Mouse (Mus musculus) heart, embryonic 14.5 days (tissue): Measurements from ENCODE around the gene Wnt16. TPM values are rescaled to one million over a fixed set of nuclear protein-coding genes. Genes with fewer than 3 reads are reported as not detected.

ENCODE experiments used
- ATAC-seq: fragments of 200-750 bp; cut with Nextera tagmentation; 2 replicates; pipeline ENCODE4 v1.8.0; 2017; ENCODE audit warnings: low read depth, moderate TSS enrichment; ENCODE audit not compliant: insufficient number of reproducible peaks, insufficient read depth, low FRiP score
- H3K27ac ChIP-seq, 2 experiments: fragments of 200-500 bp in 1 of 2; fragments of 300-500 bp in 1 of 2; sonication (generic) in 1 of 2; replicated peaks in 1 of 2; 2 replicates each; pipeline ENCODE4 v1.5.1; 2012 to 2014; ENCODE audit warnings: low read depth in 2 of 2, low read length in 2 of 2, control low read depth in 1 of 2, mild to moderate bottlenecking in 1 of 2, mixed read lengths in 1 of 2; ENCODE audit not compliant: control insufficient read depth in 1 of 2, insufficient read depth in 1 of 2
- H3K27me3 ChIP-seq: fragments of 300-500 bp; sonication (generic); 2 replicates; pipeline ENCODE4 v1.6.1; 2014; ENCODE audit warnings: mild to moderate bottlenecking, low read length, control low read depth; ENCODE audit not compliant: control insufficient read depth, insufficient read depth
- H3K36me3 ChIP-seq: fragments of 300-500 bp; sonication (generic); 2 replicates; pipeline ENCODE4 v1.6.1; 2014; ENCODE audit warnings: mild to moderate bottlenecking, control low read depth, low read length, mixed read lengths; ENCODE audit not compliant: control insufficient read depth, insufficient read depth
- H3K4me1 ChIP-seq, 2 experiments: fragments of 200-500 bp in 1 of 2; fragments of 300-500 bp in 1 of 2; sonication (generic) in 1 of 2; 2 replicates each; pipeline ENCODE4 v1.6.1; 2012 to 2014; ENCODE audit warnings: low read length in 2 of 2, control low read depth in 1 of 2, mixed read lengths in 1 of 2; ENCODE audit not compliant: control insufficient read depth in 2 of 2, insufficient read depth in 2 of 2
- H3K4me2 ChIP-seq: fragments of 300-500 bp; sonication (generic); 2 replicates; pipeline ENCODE4 v1.6.1; 2014; ENCODE audit warnings: mild to moderate bottlenecking, low read length
- H3K4me3 ChIP-seq, 2 experiments: fragments of 200-500 bp in 1 of 2; fragments of 300-500 bp in 1 of 2; sonication (generic) in 1 of 2; 2 replicates each; pipeline ENCODE4 v1.5.1; 2012 to 2014; ENCODE audit warnings: low read length in 2 of 2, mild to moderate bottlenecking in 2 of 2, control low read depth in 1 of 2, low read depth in 1 of 2, moderate library complexity in 1 of 2; ENCODE audit not compliant: control insufficient read depth in 1 of 2, insufficient read depth in 1 of 2
- H3K9ac ChIP-seq: fragments of 300-500 bp; sonication (generic); 2 replicates; pipeline ENCODE4 v1.6.1; 2014; ENCODE audit warnings: mild to moderate bottlenecking, low read length
- H3K9me3 ChIP-seq: fragments of 300-500 bp; sonication (generic); 2 replicates; pipeline ENCODE4 v1.6.1; 2016; ENCODE audit warnings: low read length, control low read depth; ENCODE audit not compliant: control insufficient read depth
- whole genome bisulfite sequencing: fragments of 180-500 bp; shearing (Covaris S2); extraction: QIAGEN DNeasy Blood & Tissue Kit; methylation state at CpG from one replicate; pipeline ENCODE4 v1.1.7; 2014; 5-methylcytosine and 5-hydroxymethylcytosine counted together
- polyA plus RNA-seq: library from polyadenylated mRNA; unstranded; fragments of >200 nt; fragmentation: Nextera tagmentation; extraction: Ambion mirVana; gene quantifications from 2 replicates; pipeline ENCODE4 v1.2.1, GENCODE M21; 2014

Gene Wnt16
- polyA plus RNA-seq, 1 experiment from 2014 or later, result 2.4 TPM

GRCm38 (mm10) chr6:22289461-22290021, 1.5 kb downstream of the Wnt16 start:
- Histone ChIP-seq H3K36me3 (no peaks in the 10 kb centered on the region), H3K4me2 (peak overlapping the region; percentile 83), H3K9me3 (no peaks in the 10 kb centered on the region), H3K27ac (no peak overlapping the region), H3K4me3 (peak overlapping the region; percentile 45 to 52), H3K4me1 (peaks cover 12 to 13% of the 10 kb centered on the region in 2 experiments; a peak in 3 of 4 replicates), H3K27me3 (peaks cover 47% of the 10 kb centered on the region), H3K9ac (peak overlapping the region; percentile 58)
- 5% methylated on average over 21 of the region's 21 CpGs for WGBS
- ATAC-seq, result no peak

- peaks cover 47% of the 10 kb centered on the region for H3K27me3 ChIP-seq
- peaks cover 12 to 13% of the 10 kb centered on the region in 2 experiments; a peak in 3 of 4 replicates for H3K4me1 ChIP-seq
- ATAC-seq, result no peak
- H3K36me3 ChIP-seq, result no peaks in the 10 kb centered on the region
- no peak overlapping the region for H3K4me2 ChIP-seq
- 83% methylated on average over 8 of the region's 8 CpGs for WGBS
- no peaks in the 10 kb centered on the region for H3K9me3 ChIP-seq
- H3K9ac ChIP-seq, result no peak overlapping the region
- no peak overlapping the region for H3K27ac ChIP-seq
- no peak overlapping the region for H3K4me3 ChIP-seq
Measured at GRCm38 (mm10) chr6:22290790-22291189, 2.8 kb downstream of the Wnt16 start.

GRCm38 (mm10) chr6:22292056-22292455, 4.0 kb downstream of the Wnt16 start:
- WGBS, result 32% methylated on average over 4 of the region's 4 CpGs
- ATAC-seq, result no peak
- H3K9ac ChIP-seq, result no peak overlapping the region

GRCm38 (mm10) chr6:22293922-22294321, 5.9 kb downstream of the Wnt16 start:
- H3K27ac ChIP-seq, result no peak overlapping the region
- 57% methylated on average over 3 of the region's 3 CpGs for WGBS
- H3K9me3 ChIP-seq, result no peaks in the 10 kb centered on the region
- H3K4me3 ChIP-seq, result no peak overlapping the region
- no peak overlapping the region for H3K4me2 ChIP-seq
- no peak for ATAC-seq
- no peaks in the 10 kb centered on the region for H3K36me3 ChIP-seq
- no peak overlapping the region for H3K9ac ChIP-seq
- peaks cover 6 to 9% of the 10 kb centered on the region in 2 experiments; a peak in 3 of 4 replicates for H3K4me1 ChIP-seq
- peaks cover 20% of the 10 kb centered on the region for H3K27me3 ChIP-seq

More at GRCm38 (mm10) chr6:22292056-22292455, 4.0 kb downstream of the Wnt16 start:
- Histone ChIP-seq H3K27me3 (peaks cover 38% of the 10 kb centered on the region), H3K9me3 (no peaks in the 10 kb centered on the region), H3K36me3 (no peaks in the 10 kb centered on the region), H3K4me1 (peaks cover 12 to 13% of the 10 kb centered on the region in 2 experiments; a peak in 3 of 4 replicates), H3K4me2 (no peak overlapping the region), H3K27ac (no peak overlapping the region), H3K4me3 (no peak overlapping the region)

DNA sequence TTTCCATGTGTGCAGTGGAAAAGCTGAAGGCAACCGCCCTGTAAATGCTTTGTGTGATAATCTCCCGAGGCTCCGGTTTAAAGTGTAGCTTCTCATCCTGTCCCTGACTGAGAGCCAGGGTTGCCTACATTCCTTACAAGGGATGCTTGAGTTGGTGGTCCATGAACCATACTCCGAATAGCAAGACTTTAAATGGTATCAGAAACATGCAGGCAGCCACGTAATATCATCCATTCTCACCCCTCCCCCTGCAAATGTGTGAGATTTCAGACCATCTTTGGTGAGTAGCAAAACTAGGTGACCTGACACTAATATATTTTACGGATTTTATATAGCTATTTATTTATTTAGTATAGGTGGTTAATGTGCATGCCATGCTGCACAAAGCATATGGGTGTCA, 9.0 kb downstream of the Wnt16 start:
- no peaks in the 10 kb centered on the region for H3K36me3 ChIP-seq
- H3K4me2 ChIP-seq, result no peak overlapping the region
- WGBS, result 68% methylated on average over 6 of the region's 6 CpGs
- H3K9me3 ChIP-seq, result no peaks in the 10 kb centered on the region
- no peak overlapping the region for H3K27ac ChIP-seq
- H3K27me3 ChIP-seq, result no peaks in the 10 kb centered on the region
- H3K4me3 ChIP-seq, result no peak overlapping the region
- no peaks in the 10 kb centered on the region for H3K4me1 ChIP-seq
- H3K9ac ChIP-seq, result no peak overlapping the region
- ATAC-seq, result no peak

DNA sequence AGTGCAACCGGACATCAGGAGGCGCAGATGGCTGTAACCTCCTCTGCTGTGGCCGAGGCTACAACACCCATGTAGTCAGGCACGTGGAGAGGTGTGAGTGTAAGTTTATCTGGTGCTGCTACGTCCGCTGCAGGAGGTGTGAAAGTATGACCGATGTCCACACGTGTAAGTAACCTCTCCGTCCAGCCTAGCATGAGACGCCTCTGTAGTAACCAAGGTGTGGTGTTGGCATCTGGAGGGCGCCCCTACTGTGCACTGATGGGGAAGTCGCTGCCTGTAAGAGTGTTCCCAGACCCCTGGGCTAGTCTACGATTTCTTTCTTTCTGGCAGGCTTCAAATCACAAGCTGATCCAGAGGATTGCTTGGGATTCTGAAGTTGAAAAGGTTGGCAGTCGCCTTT, 10.0 kb downstream of the Wnt16 start:
- Histone ChIP-seq H3K9ac (no peak overlapping the region), H3K9me3 (no peaks in the 10 kb centered on the region), H3K27ac (no peak overlapping the region), H3K27me3 (no peaks in the 10 kb centered on the region), H3K4me2 (no peak overlapping the region), H3K4me1 (no peaks in the 10 kb centered on the region), H3K36me3 (peaks cover 5% of the 10 kb centered on the region; the same call in 1 of the 2 replicates), H3K4me3 (no peak overlapping the region)
- WGBS, result 38% methylated on average over 14 of the region's 14 CpGs
- ATAC-seq, result no peak

- no peak overlapping the region for H3K4me2 ChIP-seq
- peaks cover 28% of the 10 kb centered on the region for H3K36me3 ChIP-seq
- ATAC-seq, result no peak; the same call in 1 of the 2 replicates
- H3K9me3 ChIP-seq, result no peaks in the 10 kb centered on the region
- H3K27ac ChIP-seq, result no peak overlapping the region
- 56% methylated on average over 13 of the region's 13 CpGs for WGBS
- no peak overlapping the region for H3K9ac ChIP-seq
- peaks cover 2 to 14% of the 10 kb centered on the region in 2 experiments for H3K4me1 ChIP-seq
- no peak overlapping the region for H3K4me3 ChIP-seq
- H3K27me3 ChIP-seq, result no peaks in the 10 kb centered on the region
Measured at GRCm38 (mm10) chr6:22325364-22326072, 37.5 kb downstream of the Wnt16 start.
